Mouse (Mus musculus) MEL (cell line): ENCODE results near the gene Pdzd8. TPM values are rescaled to one million over a fixed set of nuclear protein-coding genes. Genes with fewer than 3 reads are reported as not detected.
A peak's percentile ranks its signal among the peaks of the same experiment; 100 is the strongest.

Source experiments
- DNase-seq: peaks from one replicate; pipeline ENCODE4 v3.0.0; 2011; ENCODE audit warnings: low read depth, low spot score
- H3K27ac ChIP-seq: 2 replicates; pipeline ENCODE4 v1.5.1; 2012; ENCODE audit warnings: low read depth, mild to moderate bottlenecking, control low read depth, low read length, moderate library complexity; ENCODE audit not compliant: control insufficient read depth
- H3K27me3 ChIP-seq, 2 experiments: fragments of 150-350 bp in 1 of 2; sonication (generic) in 1 of 2; 2 replicates each; pipeline ENCODE4 v1.6.1; 2012; ENCODE audit warnings: low read length in 2 of 2, mild to moderate bottlenecking in 2 of 2, improper control_type of control experiment in 1 of 2, moderate library complexity in 1 of 2; ENCODE audit not compliant: insufficient read depth in 2 of 2, control insufficient read depth in 1 of 2
- H3K36me3 ChIP-seq, 2 experiments: 2 replicates each; pipeline ENCODE4 v1.6.1; 2012 to 2014; ENCODE audit warnings: low read length in 2 of 2, improper control_type of control experiment in 1 of 2, inconsistent platforms in 1 of 2, mild to moderate bottlenecking in 1 of 2; ENCODE audit not compliant: insufficient read depth in 2 of 2, control insufficient read depth in 1 of 2
- H3K4me1 ChIP-seq, 2 experiments: fragments of 150-350 bp in 1 of 2; sonication (generic) in 1 of 2; 2 replicates each; pipeline ENCODE4 v1.6.1; 2012; ENCODE audit warnings: low read length in 2 of 2, improper control_type of control experiment in 1 of 2, mild to moderate bottlenecking in 1 of 2; ENCODE audit not compliant: insufficient read depth in 2 of 2, control insufficient read depth in 1 of 2
- H3K4me3 ChIP-seq, 2 experiments: fragments of 150-350 bp in 1 of 2; sonication (generic) in 1 of 2; 2 replicates each; pipeline ENCODE4 v1.5.1; 2012; ENCODE audit warnings: low read depth in 2 of 2, low read length in 2 of 2, mild to moderate bottlenecking in 2 of 2, moderate library complexity in 2 of 2, control low read depth in 1 of 2, improper control_type of control experiment in 1 of 2; ENCODE audit not compliant: control insufficient read depth in 1 of 2, insufficient read depth in 1 of 2
- H3K79me2 ChIP-seq: 2 replicates; pipeline ENCODE4 v1.6.1; 2012; ENCODE audit warnings: mild to moderate bottlenecking, low read length, moderate library complexity; ENCODE audit not compliant: control insufficient read depth, poor library complexity, insufficient read depth
- H3K9ac ChIP-seq: 2 replicates; pipeline ENCODE4 v1.6.1; 2012; ENCODE audit warnings: low read depth, mild to moderate bottlenecking, control low read depth, low read length, moderate library complexity; ENCODE audit not compliant: control insufficient read depth, poor library complexity, severe bottlenecking
- H3K9me3 ChIP-seq: fragments of 150-350 bp; sonication (generic); replicated peaks from 2 replicates; pipeline ENCODE4 v1.6.1; 2012; ENCODE audit warnings: mild to moderate bottlenecking, low read length, improper control_type of control experiment, moderate library complexity; ENCODE audit not compliant: insufficient read depth
- BHLHE40 ChIP-seq: IDR thresholded peaks from 2 replicates; pipeline ENCODE4 v1.6.1; 2012; ENCODE audit warnings: low read depth, mild to moderate bottlenecking, inconsistent platforms, low read length, improper control_type of control experiment, borderline replicate concordance
- CHD1 ChIP-seq: IDR thresholded peaks from 2 replicates; pipeline ENCODE4 v1.6.1; 2012; ENCODE audit warnings: low read depth, mild to moderate bottlenecking, inconsistent platforms, low read length, improper control_type of control experiment
- CHD2 ChIP-seq: IDR thresholded peaks from 2 replicates; pipeline ENCODE4 v1.6.1; 2011; ENCODE audit warnings: low read length, improper control_type of control experiment
- CTCF ChIP-seq, 3 experiments: IDR thresholded peaks in 2 of 3; conservative IDR thresholded peaks in 1 of 3; 2 replicates each; pipeline ENCODE4 v1.5.1; 2011 to 2012; ENCODE audit warnings: low read length in 3 of 3, low read depth in 2 of 3, mild to moderate bottlenecking in 2 of 3, improper control_type of control experiment in 1 of 3, inconsistent platforms in 1 of 3, mixed read lengths in 1 of 3, moderate library complexity in 1 of 3; ENCODE audit not compliant: control insufficient read depth in 1 of 3, insufficient read depth in 1 of 3, poor library complexity in 1 of 3, severe bottlenecking in 1 of 3
- E2F4 ChIP-seq: IDR thresholded peaks from 2 replicates; pipeline ENCODE4 v1.6.1; 2011; ENCODE audit warnings: low read depth, low read length, improper control_type of control experiment, borderline replicate concordance
- ETS1 ChIP-seq: IDR thresholded peaks from 2 replicates; pipeline ENCODE4 v1.6.1; 2012; ENCODE audit warnings: low read depth, mild to moderate bottlenecking, inconsistent platforms, low read length, improper control_type of control experiment, moderate library complexity
- GABPA ChIP-seq: IDR thresholded peaks from 2 replicates; pipeline ENCODE4 v1.6.1; 2012; ENCODE audit warnings: low read depth, mild to moderate bottlenecking, inconsistent platforms, low read length, improper control_type of control experiment, moderate library complexity
- GATA1 ChIP-seq: IDR thresholded peaks from 2 replicates; pipeline ENCODE4 v1.6.1; 2011; ENCODE audit warnings: low read depth, low read length, improper control_type of control experiment
- JUND ChIP-seq: IDR thresholded peaks from 2 replicates; pipeline ENCODE4 v1.6.1; 2011; ENCODE audit warnings: low read depth, mild to moderate bottlenecking, improper control_type of control experiment, low read length
- MAFK ChIP-seq: IDR thresholded peaks from 2 replicates; pipeline ENCODE4 v1.6.1; 2011; ENCODE audit warnings: low read depth, mild to moderate bottlenecking, low read length, improper control_type of control experiment, borderline replicate concordance
- MAZ ChIP-seq: IDR thresholded peaks from 2 replicates; pipeline ENCODE4 v1.6.1; 2012; ENCODE audit warnings: low read depth, mild to moderate bottlenecking, inconsistent platforms, low read length, improper control_type of control experiment
- MEF2A ChIP-seq: IDR thresholded peaks from 2 replicates; pipeline ENCODE4 v1.6.1; 2014; ENCODE audit warnings: low read depth, mild to moderate bottlenecking, inconsistent platforms, low read length, improper control_type of control experiment; ENCODE audit not compliant: poor library complexity, insufficient replicate concordance, severe bottlenecking; ENCODE audit errors: extremely low read depth
- MXI1 ChIP-seq: IDR thresholded peaks from 2 replicates; pipeline ENCODE4 v1.6.1; 2011; ENCODE audit warnings: mild to moderate bottlenecking, low read depth, low read length, improper control_type of control experiment
- MYB ChIP-seq: IDR thresholded peaks from 2 replicates; pipeline ENCODE4 v1.6.1; 2011; ENCODE audit warnings: mild to moderate bottlenecking, low read depth, low read length, improper control_type of control experiment
- NELFE ChIP-seq: IDR thresholded peaks from 2 replicates; pipeline ENCODE4 v1.6.1; 2011; ENCODE audit warnings: low read depth, low read length, improper control_type of control experiment
- NRF1 ChIP-seq: IDR thresholded peaks from 2 replicates; pipeline ENCODE4 v1.6.1; 2014; ENCODE audit warnings: low read depth, mild to moderate bottlenecking, inconsistent platforms, low read length, improper control_type of control experiment, moderate library complexity; ENCODE audit not compliant: poor library complexity, insufficient read depth, severe bottlenecking
- POLR2A ChIP-seq, 2 experiments: IDR thresholded peaks; 2 replicates each; pipeline ENCODE4 v1.6.1; 2011 to 2012; ENCODE audit warnings: low read length in 2 of 2, mild to moderate bottlenecking in 2 of 2, control low read depth in 1 of 2, improper control_type of control experiment in 1 of 2, low read depth in 1 of 2, moderate library complexity in 1 of 2; ENCODE audit not compliant: control insufficient read depth in 1 of 2, insufficient read depth in 1 of 2, poor library complexity in 1 of 2
- RCOR1 ChIP-seq: IDR thresholded peaks from 2 replicates; pipeline ENCODE4 v1.6.1; 2012; ENCODE audit warnings: low read depth, mild to moderate bottlenecking, inconsistent platforms, low read length, improper control_type of control experiment
- SMC3 ChIP-seq: IDR thresholded peaks from 2 replicates; pipeline ENCODE4 v1.6.1; 2011; ENCODE audit warnings: low read depth, low read length, improper control_type of control experiment
- TAL1 ChIP-seq: IDR thresholded peaks from 2 replicates; pipeline ENCODE4 v1.6.1; 2012; ENCODE audit warnings: mild to moderate bottlenecking, inconsistent platforms, low read length, moderate library complexity, mixed read lengths
- TBP ChIP-seq: IDR thresholded peaks from 2 replicates; pipeline ENCODE4 v1.8.0; 2011; ENCODE audit warnings: low read depth, low read length, improper control_type of control experiment
- TCF12 ChIP-seq: IDR thresholded peaks from 2 replicates; pipeline ENCODE4 v1.6.1; 2014; ENCODE audit warnings: low read depth, mild to moderate bottlenecking, inconsistent platforms, low read length, improper control_type of control experiment, moderate library complexity
- USF2 ChIP-seq, 2 experiments: IDR thresholded peaks; 2 replicates each; pipeline ENCODE4 v1.6.1; 2011 to 2012; ENCODE audit warnings: improper control_type of control experiment in 2 of 2, low read length in 2 of 2, borderline replicate concordance in 1 of 2, inconsistent platforms in 1 of 2, low read depth in 1 of 2, mild to moderate bottlenecking in 1 of 2; ENCODE audit not compliant: insufficient read depth in 1 of 2
- ZKSCAN1 ChIP-seq: IDR thresholded peaks from 2 replicates; pipeline ENCODE4 v1.6.1; 2012; ENCODE audit warnings: low read depth, mild to moderate bottlenecking, inconsistent platforms, low read length, improper control_type of control experiment, moderate library complexity
- ZMIZ1 ChIP-seq: IDR thresholded peaks from 2 replicates; pipeline ENCODE4 v1.6.1; 2012; ENCODE audit warnings: low read depth, mild to moderate bottlenecking, inconsistent platforms, low read length, improper control_type of control experiment, moderate library complexity
- ZNF384 ChIP-seq: IDR thresholded peaks from 2 replicates; pipeline ENCODE4 v1.6.1; 2012; ENCODE audit warnings: low read depth, mild to moderate bottlenecking, inconsistent platforms, low read length, improper control_type of control experiment
- polyA plus RNA-seq, 2 experiments: library from polyadenylated mRNA; stranded (reverse) in 1 of 2; unstranded in 1 of 2; fragments of >175 nt in 1 of 2; fragments of >200 nt in 1 of 2; gene quantifications; 2 replicates each; pipeline versions ENCODE4 v1.2.1 to v1.2.4; 2012; ENCODE audit warnings: low replicate concordance in 2 of 2, low read depth in 1 of 2; ENCODE audit not compliant: insufficient read length in 2 of 2, insufficient read depth in 1 of 2, missing spikeins in 1 of 2
- total RNA-seq: library from RNA; depleted of rRNA; stranded (reverse); fragments of 300-350 nt; gene quantifications from 2 replicates; pipeline ENCODE4 v1.2.3, GENCODE M21; 2012

Pdzd8 gene
- total and polyA plus RNA-seq, 3 experiments, result 46.4 to 137 (median 49.8) TPM

- H3K27me3 ChIP-seq, result no peaks in the 10 kb centered on the region
- peak overlapping the region; percentile 66 for H3K27ac ChIP-seq
- H3K9me3 ChIP-seq, result no peaks in the 10 kb centered on the region
- TF ChIP-seq GATA1, result no peak
- no peak for TF ChIP-seq CHD2
- no peak for TF ChIP-seq USF2 (IDR thresholded peaks at IDR 0.05; ENCODE audit: borderline replicate concordance in 1 of 2, insufficient read depth in 1 of 2, low read depth in 1 of 2, low read length in 2 of 2)
- TF ChIP-seq RCOR1, result no peak
- no peak for TF ChIP-seq TAL1
- no peak for TF ChIP-seq TBP
- TF ChIP-seq NELFE, result no peak
- no peak for TF ChIP-seq CHD1
- TF ChIP-seq E2F4, result no peak
- no peak for TF ChIP-seq JUND
- TF ChIP-seq ZKSCAN1, result no peak
- TF ChIP-seq SMC3, result no peak
- no peak for TF ChIP-seq MYB
- TF ChIP-seq NRF1, result no peak
- TF ChIP-seq MXI1, result no peak
- TF ChIP-seq GABPA, result no peak
- TF ChIP-seq MAZ, result no peak
- peaks cover 0 to 52% of the 10 kb centered on the region in 2 experiments; a peak in 2 of 4 replicates for H3K36me3 ChIP-seq
- DNase-seq, result peak; percentile 91
- peaks cover 16 to 59% of the 10 kb centered on the region in 2 experiments for H3K4me1 ChIP-seq
- H3K79me2 ChIP-seq, result peaks cover 39% of the 10 kb centered on the region
- H3K9ac ChIP-seq, result peak overlapping the region; percentile 48
- H3K4me3 ChIP-seq, result peak overlapping the region; percentile 24 to 53
Observed at GRCm38 (mm10) chr19:59351151-59351889, 5.7 kb upstream of the Pdzd8 start.

- Histone ChIP-seq H3K9ac (peak overlapping the region; percentile 48), H3K9me3 (no peaks in the 10 kb centered on the region), H3K4me3 (peak overlapping the region; percentile 46 to 53), H3K36me3 (peaks cover 0 to 44% of the 10 kb centered on the region in 2 experiments; a peak in 2 of 4 replicates), H3K4me1 (peaks cover 9 to 53% of the 10 kb centered on the region in 2 experiments), H3K79me2 (peaks cover 47% of the 10 kb centered on the region), H3K27ac (peak overlapping the region; percentile 66), H3K27me3 (no peaks in the 10 kb centered on the region)
- DNase-seq, result peak; percentile 100
- TF ChIP-seq BHLHE40 (no peak), NRF1 (no peak), ZMIZ1 (no peak), MAZ (no peak), GATA1 (no peak), ZNF384 (no peak), JUND (no peak), MEF2A (no peak), TAL1 (0 out of 2 replicates have a peak, but pooled peaks have one; percentile 3), RCOR1 (no peak), TCF12 (no peak), NELFE (no peak), TBP (peak; percentile 98), MAFK (no peak), MXI1 (no peak), CTCF (IDR thresholded peaks at IDR 0.05 in 2 of 3, conservative IDR thresholded peaks at IDR 0.05 in 1 of 3; ENCODE audit: control insufficient read depth in 1 of 3, insufficient read depth in 1 of 3, low read depth in 2 of 3, low read length in 3 of 3, poor library complexity in 1 of 3, severe bottlenecking in 1 of 3) (no peak), E2F4 (no peak), GABPA (no peak), CHD1 (no peak), SMC3 (no peak), ETS1 (no peak), MYB (no peak), POLR2A (IDR thresholded peaks at IDR 0.05; ENCODE audit: control insufficient read depth in 1 of 2, insufficient read depth in 1 of 2, low read depth in 1 of 2, low read length in 2 of 2, poor library complexity in 1 of 2) (peak; percentile 85 to 99)
Observed at GRCm38 (mm10) chr19:59350273-59350903, 4.8 kb upstream of the Pdzd8 start.
